Mouse (Mus musculus) kidney, adult 2 months (tissue): ENCODE data around the gene Rnase9.

Experiments used
- CTCF ChIP-seq: fragments of 200-500 bp; conservative IDR thresholded peaks from 2 replicates; pipeline ENCODE4 v1.5.1; 2011; ENCODE audit warnings: low read depth, mild to moderate bottlenecking, control low read depth, low read length, moderate library complexity, mixed read lengths; ENCODE audit not compliant: insufficient read depth, insufficient read length
- POLR2A ChIP-seq: fragments of 200-500 bp; IDR thresholded peaks from one replicate; pipeline ENCODE4 v1.6.1; 2011; ENCODE audit warnings: low read depth, low read length, control low read depth

GRCm38 (mm10) chr14:51007152-51007801 is 34.4 kb downstream of the Rnase9 start, which contains the start of gene Rnase10:
- TF ChIP-seq CTCF = no peak
- TF ChIP-seq POLR2A = no peak
